Comparison of ENCODE assay signal across 15 mouse cellular contexts in genomic region chr11:61719826-61720225, GRCm38 (mm10). TPM values are rescaled to one million over a fixed set of nuclear protein-coding genes. Genes with fewer than 3 reads are reported as not detected.
"Had no signal": no experiment of that assay in that cellular context is flagged by ENCODE, and none has a peak within 500 bp of the region (broad histone marks: within the 10 kb centered on the region; RNA-seq: fewer than 3 reads in every experiment).

No protein-coding gene starts in this region.

- H3K4me1 ChIP-seq: intestine, embryonic 15.5 days; limb, embryonic 10.5 days; midbrain, embryonic 10.5 days had no signal

- ATAC-seq: intestine, embryonic 15.5 days; lung, postnatal 0 days had no signal

- H3K36me3 ChIP-seq: intestine, embryonic 15.5 days; limb, embryonic 10.5 days; liver, embryonic 15.5 days; midbrain, embryonic 10.5 days; neural tube, embryonic 15.5 days had no signal

- H3K27ac ChIP-seq: intestine, embryonic 15.5 days; left cerebral cortex, adult 2 months; limb, embryonic 10.5 days; liver, embryonic 15.5 days; midbrain, embryonic 10.5 days; neural tube, embryonic 15.5 days had no signal

- DNase-seq: lung, adult 2 months; lung, postnatal 4 days; midbrain, embryonic 14.5 days; thymus, postnatal 36 days had no signal

- H3K9ac ChIP-seq: intestine, embryonic 15.5 days; liver, embryonic 15.5 days; neural tube, embryonic 15.5 days had no signal

- H3K27me3 ChIP-seq: intestine, embryonic 15.5 days; neural tube, embryonic 15.5 days had no signal

- H3K9me3 ChIP-seq: intestine, embryonic 15.5 days; limb, embryonic 10.5 days; liver, embryonic 15.5 days; midbrain, embryonic 10.5 days; neural tube, embryonic 15.5 days had no signal

- H3K4me2 ChIP-seq: intestine, embryonic 15.5 days; liver, embryonic 11.5 days; liver, embryonic 15.5 days; neural tube, embryonic 15.5 days had no signal

- H3K4me3 ChIP-seq: intestine, embryonic 15.5 days; left cerebral cortex, adult 2 months; limb, embryonic 10.5 days; liver, embryonic 15.5 days; midbrain, embryonic 10.5 days; myocyte; neural tube, embryonic 15.5 days had no signal

RNA-seq across cellular contexts. Expression of gene Slc5a10, which starts 0.8 kb away (rescaled TPM):
- polyA plus RNA-seq: large intestine, adult 2 months; liver, embryonic 11.5 days; liver, embryonic 15.5 days; lung, adult 2 months; midbrain, embryonic 10.5 days; midbrain, embryonic 14.5 days; neural tube, embryonic 11.5 days; neural tube, embryonic 15.5 days had no signal

RNA-seq across cellular contexts. Expression of gene Fam83g, which starts 35.9 kb away (rescaled TPM):
- polyA plus RNA-seq: myocyte had no signal
